Mouse (Mus musculus): ENCODE results near the gene Htr6.
A peak's percentile ranks its signal among the peaks of the same experiment; 100 is the strongest.

Gene Htr6

GRCm38 (mm10) chr4:139075041-139075711 lies at the start of gene Htr6:
Htr6 (minus strand) TSS chr4:139075570.
- ATAC-seq (ENCODE audit: low TSS enrichment), result peak; percentile 62

- ATAC-seq (ENCODE audit: low TSS enrichment), result no peak
Observed at GRCm38 (mm10) chr4:139124940-139125339, 49.6 kb upstream of the Htr6 start.

GRCm38 (mm10) chr4:139122557-139122956 lies 47.2 kb upstream of the Htr6 start:
- ATAC-seq (ENCODE audit: low TSS enrichment), result no peak

- ATAC-seq (ENCODE audit: low TSS enrichment), result no peak
Observed at GRCm38 (mm10) chr4:139120998-139121397, 45.6 kb upstream of the Htr6 start.

GRCm38 (mm10) chr4:139120281-139120814 lies 45.0 kb upstream of the Htr6 start:
- no peak for ATAC-seq (ENCODE audit: low TSS enrichment)

GRCm38 (mm10) chr4:139116356-139117063 lies 41.1 kb upstream of the Htr6 start:
- no peak for ATAC-seq (ENCODE audit: low TSS enrichment)

GRCm38 (mm10) chr4:139115721-139116120 lies 40.4 kb upstream of the Htr6 start:
- ATAC-seq (ENCODE audit: low TSS enrichment), result no peak

GRCm38 (mm10) chr4:139112482-139112881 lies 37.1 kb upstream of the Htr6 start:
- ATAC-seq (ENCODE audit: low TSS enrichment), result no peak

- no peak for ATAC-seq (ENCODE audit: low TSS enrichment)
Observed at GRCm38 (mm10) chr4:139111421-139111820, 36.1 kb upstream of the Htr6 start.

GRCm38 (mm10) chr4:139110858-139111257 lies 35.5 kb upstream of the Htr6 start:
- ATAC-seq (ENCODE audit: low TSS enrichment), result no peak

GRCm38 (mm10) chr4:139105453-139105852 lies 30.1 kb upstream of the Htr6 start:
- no peak for ATAC-seq (ENCODE audit: low TSS enrichment)

- no peak for ATAC-seq (ENCODE audit: low TSS enrichment)
Observed at GRCm38 (mm10) chr4:139101546-139101945, 26.2 kb upstream of the Htr6 start.

GRCm38 (mm10) chr4:139100326-139100725 lies 25.0 kb upstream of the Htr6 start:
- ATAC-seq (ENCODE audit: low TSS enrichment), result no peak

- no peak for ATAC-seq (ENCODE audit: low TSS enrichment)
Observed at GRCm38 (mm10) chr4:139096201-139096600, 20.8 kb upstream of the Htr6 start.

GRCm38 (mm10) chr4:139095406-139095805 lies 20.0 kb upstream of the Htr6 start:
- ATAC-seq (ENCODE audit: low TSS enrichment), result no peak

GRCm38 (mm10) chr4:139093196-139093530 lies 17.8 kb upstream of the Htr6 start:
- ATAC-seq (ENCODE audit: low TSS enrichment), result no peak

- no peak; the same call in 1 of the 2 replicates for ATAC-seq (ENCODE audit: low TSS enrichment)
Observed at GRCm38 (mm10) chr4:139092356-139093195, 17.2 kb upstream of the Htr6 start, which contains the start of gene Nbl1. Nbl1 (minus strand) TSS chr4:139092993.

GRCm38 (mm10) chr4:139091478-139092355 lies 16.3 kb upstream of the Htr6 start:
- no peak; the same call in 1 of the 2 replicates for ATAC-seq (ENCODE audit: low TSS enrichment)

- ATAC-seq (ENCODE audit: low TSS enrichment), result no peak
Observed at GRCm38 (mm10) chr4:139091066-139091465, 15.7 kb upstream of the Htr6 start.

- no peak for ATAC-seq (ENCODE audit: low TSS enrichment)
Observed at GRCm38 (mm10) chr4:139090303-139090940, 15.1 kb upstream of the Htr6 start.

Measured in frontal cortex, adult (tissue).